8 mouse cellular contexts compared by ENCODE assay signal in genomic region chr11:85842596-85843346, GRCm38 (mm10). TPM values are rescaled to one million over a fixed set of nuclear protein-coding genes. Genes with fewer than 3 reads are reported as not detected.
A peak's percentile ranks its signal among the peaks of the same experiment; 100 is the strongest.
DNase-seq lines count a peak whose midpoint lies in the region; ATAC-seq and TF ChIP-seq lines count a peak whose summit lies in the region.

No protein-coding gene starts in this region.

- H3K9me3 ChIP-seq in forebrain, postnatal 0 days (ENCODE audit: low read length) = no peaks in the 10 kb centered on the region

- peak; percentile 58 for DNase-seq in retina, postnatal 1 day
- no peak for DNase-seq in retina, embryonic 14.5 days (ENCODE audit: low spot score)
- DNase-seq in forebrain, postnatal 0 days = no peak
- DNase-seq in kidney, postnatal 10 days = peak; percentile 46
- peak; percentile 21 for DNase-seq in naive thymus-derived CD4-positive, alpha-beta T cell, adult 2 months (ENCODE audit: low read depth)
- no peak for DNase-seq in thymus, postnatal 36 days
- no peak for DNase-seq in gastrocnemius, postnatal 36 days
- no peak for DNase-seq in cerebellum, postnatal 10 days

- H3K9ac ChIP-seq in forebrain, postnatal 0 days = no peak overlapping the region

- peaks cover 93% of the 10 kb centered on the region for H3K27me3 ChIP-seq in forebrain, postnatal 0 days (ENCODE audit: insufficient read depth, low read length)

- no peak for TF ChIP-seq CTCF in forebrain, postnatal 0 days (IDR thresholded peaks at IDR 0.05; ENCODE audit: low read depth)

- no peak for ATAC-seq in forebrain, postnatal 0 days

- H3K36me3 ChIP-seq in forebrain, postnatal 0 days (ENCODE audit: insufficient read depth) = no peaks in the 10 kb centered on the region

- peaks cover 4% of the 10 kb centered on the region; the same call in 1 of the 2 replicates for H3K4me1 ChIP-seq in forebrain, postnatal 0 days (ENCODE audit: insufficient read depth)

- H3K27ac ChIP-seq in forebrain, postnatal 0 days (ENCODE audit: low read depth, low read length) = no peak overlapping the region

- H3K4me3 ChIP-seq in forebrain, postnatal 0 days (ENCODE audit: low read depth, low read length) = no peak overlapping the region

- peak overlapping the region; percentile 61; the same call in 1 of the 2 replicates for H3K4me2 ChIP-seq in forebrain, postnatal 0 days (ENCODE audit: low read depth)

- 4% methylated on average over 24 of the region's 24 CpGs for WGBS in forebrain, postnatal 0 days

- intact Hi-C loops in gastrocnemius, postnatal 36 days (cut with DNase I) = loop anchor here (5.0 to 10.0 kb wide), 2 partner anchors 375 to 512 kb away; partner anchors contain the start of gene Med13

RNA-seq across cellular contexts. Expression of gene Gm11444, which starts 7.4 kb away (rescaled TPM):
- not detected in 2 replicates for total RNA-seq in forebrain, postnatal 0 days (2014; rRNA removed)
- polyA plus RNA-seq in forebrain, postnatal 0 days (2015; fragmentation: Nextera tagmentation; extraction: Ambion mirVana) = not detected in 2 replicates
- not detected for total RNA-seq in gastrocnemius, postnatal 36 days (2021)

RNA-seq across cellular contexts. Expression of gene Tbx2, which starts 10.4 kb away (rescaled TPM):
- total RNA-seq in forebrain, postnatal 0 days (2014; rRNA removed) = 1.9 and 5.1 TPM in 2 replicates
- 0.42 and 0.44 TPM in 2 replicates for polyA plus RNA-seq in forebrain, postnatal 0 days (2015; fragmentation: Nextera tagmentation; extraction: Ambion mirVana)
- 1 to 10 TPM; 3.0 to 3.7 TPM for total RNA-seq in gastrocnemius, postnatal 36 days (2021)

RNA-seq across cellular contexts. Expression of gene Tbx4, which starts 43.5 kb away (rescaled TPM):
- 0.15 and 0.33 TPM in 2 replicates for total RNA-seq in forebrain, postnatal 0 days (2014; rRNA removed)
- 0.19 TPM in 2 replicates for polyA plus RNA-seq in forebrain, postnatal 0 days (2015; fragmentation: Nextera tagmentation; extraction: Ambion mirVana)
- 1 to 10 TPM; 1.4 to 1.7 TPM for total RNA-seq in gastrocnemius, postnatal 36 days (2021)

Comparison
In these comparisons a context has a peak if more than half of its experiments do, and no peak if none do; other contexts are left out.
1. DNase-seq: peak in retina, postnatal 1 day (single experiment), kidney, postnatal 10 days (single experiment) and naive thymus-derived CD4-positive, alpha-beta T cell, adult 2 months (single experiment); none in retina, embryonic 14.5 days (single experiment), forebrain, postnatal 0 days (single experiment), thymus, postnatal 36 days (0 of 2), gastrocnemius, postnatal 36 days (0 of 2) and cerebellum, postnatal 10 days (0 of 2).